Mouse (Mus musculus) lung, adult 2 months (tissue): ENCODE results near the gene Cd7.

ENCODE experiments used
- CTCF ChIP-seq: fragments of 200-500 bp; IDR thresholded peaks from 2 replicates; pipeline ENCODE4 v1.5.1; 2011; ENCODE audit warnings: mild to moderate bottlenecking, low read length, control low read depth; ENCODE audit not compliant: insufficient read depth
- POLR2A ChIP-seq: fragments of 200-500 bp; IDR thresholded peaks from 2 replicates; pipeline ENCODE4 v1.6.1; 2011; ENCODE audit warnings: low read depth, mild to moderate bottlenecking, control low read depth, low read length, borderline replicate concordance; ENCODE audit errors: extremely low read depth

DNA sequence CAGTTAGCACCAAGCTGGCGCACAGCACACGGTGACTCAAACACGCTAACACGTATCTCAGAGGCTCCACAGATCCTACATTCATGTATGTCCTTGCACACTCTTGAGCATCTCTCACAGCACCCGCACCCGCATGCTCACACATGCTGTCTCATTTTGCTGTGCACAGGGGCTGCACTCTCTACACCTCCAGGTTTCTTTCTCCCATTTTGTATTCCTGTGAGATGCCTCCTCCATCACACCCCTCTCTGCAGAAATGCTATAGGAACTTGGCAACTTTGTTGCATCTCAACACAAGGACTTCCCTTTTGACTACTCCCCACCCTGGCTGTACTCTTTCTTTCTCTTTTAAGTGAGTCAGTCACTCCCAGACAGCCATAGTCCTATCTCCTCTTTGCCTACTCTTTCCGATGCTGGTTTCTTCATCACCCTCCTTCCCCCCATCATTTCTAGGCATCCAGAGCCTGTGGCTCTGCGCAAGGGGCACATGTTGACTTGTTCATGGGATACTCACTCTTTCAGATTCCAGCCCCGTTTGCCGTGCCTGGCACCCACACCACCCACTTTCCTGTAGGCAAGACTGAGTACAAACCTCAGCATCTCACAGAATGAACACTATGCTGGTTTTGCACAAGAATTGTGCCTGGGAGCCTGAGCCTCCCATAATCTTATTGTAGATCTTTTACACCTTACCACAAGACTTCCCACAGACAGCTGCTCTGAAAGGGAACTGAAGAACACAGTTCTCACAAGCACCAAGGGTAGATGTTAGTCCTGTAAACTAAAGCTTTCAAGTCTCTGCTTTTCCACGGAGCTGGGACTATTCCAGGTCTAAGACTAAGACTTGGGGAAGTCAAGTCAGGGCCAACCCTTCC is 615 bp downstream of the Cd7 start:
- no peak for TF ChIP-seq CTCF
- TF ChIP-seq POLR2A, result no peak
